Mouse (Mus musculus) liver, postnatal 0 days (tissue): ENCODE measurements around the gene Mcm9. TPM values are rescaled to one million over a fixed set of nuclear protein-coding genes. Genes with fewer than 3 reads are reported as not detected.
"Not testable (repeated sequence)": the region's sequence is repeated elsewhere in the genome, so short reads cannot be mapped to it uniquely, and the experiment has no call there.

Experiments used
- ATAC-seq: fragments of 200-750 bp; cut with Nextera tagmentation; 2 replicates; pipeline ENCODE4 v1.8.0; 2017; ENCODE audit warnings: mild to moderate bottlenecking, moderate library complexity
- DNase-seq: peaks from one replicate; pipeline ENCODE4 v3.0.0-alpha.2; 2016
- H3K27ac ChIP-seq: fragments of 300-500 bp; sonication (generic); 2 replicates; pipeline ENCODE4 v1.5.1; 2014; ENCODE audit warnings: antibody characterized with exemption, moderate library complexity, mild to moderate bottlenecking, low read depth
- H3K27me3 ChIP-seq: fragments of 300-500 bp; sonication (generic); 2 replicates; pipeline ENCODE4 v1.6.1; 2014; ENCODE audit warnings: low read length, control low read depth, mixed read lengths; ENCODE audit not compliant: insufficient read depth
- H3K36me3 ChIP-seq: fragments of 300-500 bp; sonication (generic); replicated peaks from 2 replicates; pipeline ENCODE4 v1.6.1; 2014; ENCODE audit warnings: mild to moderate bottlenecking, control low read depth, low read length, moderate library complexity, mixed read lengths; ENCODE audit not compliant: insufficient read depth
- H3K4me1 ChIP-seq: fragments of 300-500 bp; sonication (generic); 2 replicates; pipeline ENCODE4 v1.6.1; 2014; ENCODE audit warnings: antibody characterized with exemption, mild to moderate bottlenecking, control low read depth; ENCODE audit not compliant: insufficient read depth
- H3K4me2 ChIP-seq: fragments of 300-500 bp; sonication (generic); 2 replicates; pipeline ENCODE4 v1.6.1; 2014; ENCODE audit warnings: low read depth, mild to moderate bottlenecking, low read length, moderate library complexity, mixed read lengths
- H3K4me3 ChIP-seq: fragments of 300-500 bp; sonication (generic); 2 replicates; pipeline ENCODE4 v1.5.1; 2014; ENCODE audit warnings: low read depth, low read length
- H3K9ac ChIP-seq: fragments of 300-500 bp; sonication (generic); replicated peaks from 2 replicates; pipeline ENCODE4 v1.6.1; 2014; ENCODE audit warnings: mild to moderate bottlenecking, moderate library complexity
- H3K9me3 ChIP-seq: fragments of 300-500 bp; sonication (generic); 2 replicates; pipeline ENCODE4 v1.6.1; 2016; ENCODE audit warnings: mild to moderate bottlenecking, control low read depth, low read length, mixed read lengths
- CTCF ChIP-seq: sonication (generic); IDR thresholded peaks from 2 replicates; pipeline ENCODE4 v1.5.1; 2016; ENCODE audit warnings: antibody characterized with exemption, low read depth
- EP300 ChIP-seq: IDR thresholded peaks from 2 replicates; pipeline ENCODE4 v1.6.1; 2016; ENCODE audit warnings: antibody characterized with exemption, low read depth, mild to moderate bottlenecking
- WGBS: fragments of 180-500 bp; shearing (Covaris S2); extraction: QIAGEN DNeasy Blood & Tissue Kit; methylation state at CpG from one replicate; pipeline ENCODE4 v1.1.7; 2014; ENCODE audit not compliant: insufficient replicate concordance; 5-methylcytosine and 5-hydroxymethylcytosine counted together
- polyA plus RNA-seq: library from polyadenylated mRNA; unstranded; fragments of >200 nt; fragmentation: Nextera tagmentation; extraction: Ambion mirVana; gene quantifications from 2 replicates; pipeline ENCODE4 v1.2.1, GENCODE M21; 2015

Mcm9 gene
- polyA plus RNA-seq, 1 experiment from 2014 or later, result 3.0 TPM

DNA sequence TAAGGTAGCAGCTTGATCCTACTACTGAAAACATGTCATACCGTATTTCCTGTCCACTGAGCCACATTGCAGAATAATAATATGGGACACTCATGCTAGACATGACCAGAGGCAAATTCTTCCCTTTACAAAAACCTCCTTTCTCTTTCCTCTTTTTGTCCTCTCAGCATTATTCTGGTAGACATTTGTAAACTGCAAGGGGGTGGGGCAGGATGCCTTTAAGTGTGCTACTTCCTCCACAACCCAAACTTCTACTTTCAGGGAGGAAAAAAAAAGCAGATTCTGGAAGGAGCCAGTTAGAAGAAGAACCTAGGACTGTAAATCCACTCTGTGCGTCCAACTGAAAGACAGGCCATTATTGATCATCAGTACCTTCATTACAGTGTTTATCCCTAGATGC is 124.7 kb downstream of the Mcm9 start:
- Histone ChIP-seq H3K4me3 (no peak overlapping the region), H3K9me3 (no peaks in the 10 kb centered on the region), H3K27me3 (no peaks in the 10 kb centered on the region), H3K36me3 (no peaks in the 10 kb centered on the region), H3K4me2 (no peak overlapping the region), H3K4me1 (peaks cover 4% of the 10 kb centered on the region), H3K27ac (no peak overlapping the region), H3K9ac (no peak overlapping the region)
- DNase-seq (no peak), ATAC-seq (no peak)
- 56% methylated on average over 2 of the region's 2 CpGs for WGBS
- TF ChIP-seq CTCF, result no peak
- no peak for TF ChIP-seq EP300

GRCm38 (mm10) chr10:53505069-53505468 is 125.2 kb downstream of the Mcm9 start:
- no peak overlapping the region for H3K4me3 ChIP-seq
- WGBS, result 78% methylated on average over 3 of the region's 3 CpGs
- H3K9ac ChIP-seq, result no peak overlapping the region
- no peaks in the 10 kb centered on the region for H3K27me3 ChIP-seq
- TF ChIP-seq EP300, result no peak
- TF ChIP-seq CTCF, result no peak
- no peaks in the 10 kb centered on the region for H3K36me3 ChIP-seq
- peaks cover 4% of the 10 kb centered on the region for H3K4me1 ChIP-seq
- no peak for ATAC-seq
- DNase-seq, result no peak
- H3K9me3 ChIP-seq, result no peaks in the 10 kb centered on the region
- no peak overlapping the region for H3K27ac ChIP-seq
- H3K4me2 ChIP-seq, result no peak overlapping the region

- Histone ChIP-seq H3K27me3 (no peaks in the 10 kb centered on the region), H3K9ac (0 out of 2 replicates have a peak overlapping the region, but pooled peaks have one; percentile 22), H3K4me1 (peaks cover 4% of the 10 kb centered on the region), H3K4me3 (no peak overlapping the region), H3K4me2 (peak overlapping the region; percentile 56), H3K9me3 (no peaks in the 10 kb centered on the region), H3K27ac (no peak overlapping the region), H3K36me3 (no peaks in the 10 kb centered on the region)
- WGBS, result 47% methylated on average over 21 of the region's 21 CpGs
- peak; percentile 31; the same call in 1 of the 2 replicates for ATAC-seq
- peak; percentile 24 for DNase-seq
- TF ChIP-seq EP300 (no peak), CTCF (no peak)
These were observed 127.1 kb downstream of the Mcm9 start for GRCm38 (mm10) chr10:53502875-53503816.

- no peaks in the 10 kb centered on the region for H3K9me3 ChIP-seq
- 87% methylated on average over 13 of the region's 13 CpGs for WGBS
- no peak overlapping the region for H3K4me2 ChIP-seq
- DNase-seq (no peak), ATAC-seq (no peak)
- no peaks in the 10 kb centered on the region for H3K27me3 ChIP-seq
- TF ChIP-seq CTCF (no peak), EP300 (no peak)
- H3K27ac ChIP-seq, result no peak overlapping the region
- peaks cover 4% of the 10 kb centered on the region for H3K4me1 ChIP-seq
- no peaks in the 10 kb centered on the region for H3K36me3 ChIP-seq
- H3K4me3 ChIP-seq, result no peak overlapping the region
- H3K9ac ChIP-seq, result no peak overlapping the region
These were observed 127.8 kb downstream of the Mcm9 start for GRCm38 (mm10) chr10:53502471-53502870.

DNA sequence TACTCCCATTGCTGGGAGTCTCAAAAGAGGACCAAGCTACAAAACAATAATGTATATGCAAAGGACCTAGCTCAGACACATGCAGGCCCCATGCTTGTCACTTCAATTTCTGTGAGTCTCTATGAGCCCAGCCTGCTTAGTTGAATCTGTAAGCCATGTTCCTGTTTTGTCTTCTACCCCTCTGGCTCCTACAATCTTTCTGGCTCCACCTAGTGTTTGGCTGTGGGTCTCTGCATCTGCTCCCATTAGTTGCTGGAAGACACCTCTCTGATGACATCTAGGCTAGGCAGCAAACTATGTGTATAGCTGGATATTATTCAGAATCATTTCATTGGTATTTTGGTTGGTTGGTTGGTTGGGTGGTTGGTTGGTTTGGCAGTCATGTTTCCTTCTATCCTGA is 130.7 kb downstream of the Mcm9 start:
- no peak overlapping the region for H3K4me2 ChIP-seq
- no peak overlapping the region for H3K27ac ChIP-seq
- H3K27me3 ChIP-seq, result no peaks in the 10 kb centered on the region
- peaks cover 4% of the 10 kb centered on the region for H3K4me1 ChIP-seq
- DNase-seq (no peak), ATAC-seq (no peak)
- no peak overlapping the region for H3K4me3 ChIP-seq
- H3K9me3 ChIP-seq, result no peaks in the 10 kb centered on the region
- TF ChIP-seq CTCF, result peak; percentile 54
- TF ChIP-seq EP300, result no peak
- no peak overlapping the region for H3K9ac ChIP-seq
- no peaks in the 10 kb centered on the region for H3K36me3 ChIP-seq

DNA sequence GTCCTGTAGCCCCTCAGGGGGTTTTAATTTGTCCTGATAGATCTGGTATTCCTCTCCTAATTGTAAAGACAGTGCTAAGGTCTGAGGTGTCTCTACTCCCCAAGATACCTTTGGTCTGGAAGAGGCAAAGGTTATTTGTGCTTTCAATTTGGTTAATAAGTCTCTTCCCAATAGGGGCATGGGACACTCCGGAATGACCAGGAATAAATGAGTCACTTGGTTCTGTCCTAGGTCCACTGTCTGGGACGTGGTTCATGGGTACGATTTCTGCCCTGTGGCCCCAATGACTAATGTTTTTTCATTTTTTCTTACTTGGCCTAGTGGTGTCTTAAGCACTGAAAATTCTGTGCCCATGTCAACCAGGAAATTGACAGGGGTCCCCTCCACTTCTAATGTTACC is 134.9 kb downstream of the Mcm9 start:
- DNase-seq, H3K27ac ChIP-seq, H3K36me3 ChIP-seq, H3K4me2 ChIP-seq, H3K4me1 ChIP-seq, H3K4me3 ChIP-seq, H3K9ac ChIP-seq, H3K27me3 ChIP-seq, ATAC-seq, H3K9me3 ChIP-seq: not testable (repeated sequence)
- WGBS, result 80% methylated on average over 3 of the region's 3 CpGs
